Mouse (Mus musculus): ENCODE results near the gene Vars2.

Gene Vars2

GRCm38 (mm10) chr17:35633992-35634391, 33.4 kb downstream of the Vars2 start:
- no peak for DNase-seq (ENCODE audit: low read depth)

- no peak for DNase-seq (ENCODE audit: low read depth)
Observed at GRCm38 (mm10) chr17:35626537-35626936, 40.9 kb downstream of the Vars2 start, which contains the start of gene Gm9573. TSS of gene Gm9573 (minus strand) at chr17:35626637.

GRCm38 (mm10) chr17:35617127-35617526, 50.3 kb downstream of the Vars2 start:
- no peak for DNase-seq (ENCODE audit: low read depth)
